Mouse (Mus musculus): ENCODE measurements at regions not wholly inside any gene's neighbourhood (a gene's known extent, or its start where the extent isn't known, plus 50 kb on each side); places are given as distances from the start of the nearest gene placed in this dataset.

DNA sequence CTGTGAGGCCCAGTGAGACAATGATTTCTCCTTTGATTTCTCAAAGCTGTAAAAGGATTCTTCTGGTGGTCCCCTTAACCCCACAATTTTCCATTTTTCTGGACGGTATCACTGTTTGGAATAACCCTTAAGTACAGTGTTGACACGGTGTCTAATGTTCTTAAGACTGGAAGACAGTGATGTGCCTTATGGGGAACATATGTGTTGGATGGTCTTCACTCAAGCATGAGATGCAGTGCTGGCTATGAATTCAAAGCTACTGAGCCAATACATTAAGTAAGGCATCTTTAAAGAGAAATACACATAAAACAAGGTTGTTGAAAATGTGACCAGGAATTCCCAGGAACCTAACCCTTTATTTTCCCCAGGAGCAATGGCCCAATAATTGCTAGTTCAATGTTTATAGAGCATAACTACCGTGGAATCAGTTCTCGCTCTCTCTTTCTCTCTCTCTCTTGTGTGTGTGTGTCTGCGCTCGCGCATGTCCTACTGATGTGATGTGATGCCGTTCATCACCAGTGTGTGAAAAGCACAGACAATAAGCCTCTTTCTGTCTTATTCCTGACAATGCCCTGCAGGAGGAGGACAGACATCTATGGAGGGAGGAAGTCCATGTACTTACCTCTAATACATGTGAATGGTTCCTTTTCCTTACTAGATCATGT lies 125.4 kb upstream of the Peli1 start:
- TF ChIP-seq CTCF (IDR thresholded peaks at IDR 0.05; ENCODE audit: extremely low read depth, insufficient read length, insufficient replicate concordance, low read depth, low read length) (no peak), POLR2A (IDR thresholded peaks at IDR 0.05; ENCODE audit: low read depth, low read length) (no peak)
